Mouse (Mus musculus) cerebral cortex, adult 2 months (tissue): Measurements from ENCODE around the gene Cep112.

Experiments used
- WGBS: fragments of 180-500 bp; shearing (Covaris S2); methylation state at CpG from one replicate; pipeline ENCODE4 v1.1.7; 2018; 5-methylcytosine and 5-hydroxymethylcytosine counted together

The Cep112 gene

DNA sequence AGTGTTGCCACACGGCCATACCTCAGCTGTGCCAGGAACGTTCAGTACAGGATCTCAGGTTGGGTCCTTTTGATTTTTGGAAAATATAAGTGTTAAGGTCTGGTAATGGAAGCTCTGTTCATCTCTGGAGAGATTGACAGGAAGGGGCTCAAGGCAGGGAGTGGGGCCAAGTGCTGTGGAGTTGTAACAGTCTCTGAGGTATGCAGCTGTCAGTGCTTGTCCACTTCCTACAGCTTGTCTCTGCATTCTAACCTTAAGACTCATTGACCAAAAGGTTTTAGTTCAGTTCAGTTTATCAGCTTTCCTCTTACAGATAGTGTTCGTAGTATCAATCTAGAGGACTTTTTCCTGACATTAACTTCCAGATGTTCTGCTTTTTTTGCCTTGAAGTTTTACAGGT, 384.6 kb downstream of the Cep112 start:
- 92% methylated on average over 3 of the region's 3 CpGs for WGBS

DNA sequence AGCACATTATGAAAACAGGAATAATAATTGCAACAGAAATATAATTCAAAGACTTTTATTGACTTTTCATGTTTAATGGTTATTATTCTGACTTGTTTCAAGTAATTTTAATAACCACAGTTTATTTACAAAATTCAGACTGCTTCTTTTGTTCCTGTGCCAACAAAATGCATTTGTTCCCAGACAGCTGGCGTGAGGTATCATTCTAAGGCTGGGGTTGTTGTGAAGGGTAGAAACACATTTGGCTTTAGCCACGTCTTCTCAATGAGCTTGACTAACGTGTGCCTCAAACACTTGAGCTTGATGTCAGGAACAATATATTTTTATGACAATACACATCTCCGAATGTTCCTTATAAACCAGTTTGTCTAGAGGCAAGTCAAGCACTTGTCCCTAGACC, 396.8 kb downstream of the Cep112 start:
- WGBS = 73% methylated on average over 4 of the region's 4 CpGs

DNA sequence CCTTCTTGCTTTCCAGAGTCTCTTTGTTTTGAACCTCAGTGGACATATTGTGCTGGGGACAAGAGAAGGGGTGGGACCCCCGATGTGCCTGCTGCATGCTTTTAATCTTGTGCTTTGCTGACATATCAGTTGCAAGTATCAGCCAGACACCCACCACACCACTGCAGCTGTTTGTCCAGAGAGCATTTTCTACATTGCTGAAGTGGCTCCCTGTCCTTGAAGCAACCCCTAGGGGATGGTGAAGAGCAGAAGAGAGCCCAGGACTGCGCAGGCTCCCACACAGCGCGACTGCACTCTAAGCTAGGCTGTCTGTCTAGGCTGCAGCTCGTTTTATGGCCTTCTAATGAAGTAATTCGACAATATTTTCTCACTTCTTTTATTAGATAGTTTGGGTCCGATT, 397.3 kb downstream of the Cep112 start:
- WGBS = 62% methylated on average over 7 of the region's 7 CpGs

DNA sequence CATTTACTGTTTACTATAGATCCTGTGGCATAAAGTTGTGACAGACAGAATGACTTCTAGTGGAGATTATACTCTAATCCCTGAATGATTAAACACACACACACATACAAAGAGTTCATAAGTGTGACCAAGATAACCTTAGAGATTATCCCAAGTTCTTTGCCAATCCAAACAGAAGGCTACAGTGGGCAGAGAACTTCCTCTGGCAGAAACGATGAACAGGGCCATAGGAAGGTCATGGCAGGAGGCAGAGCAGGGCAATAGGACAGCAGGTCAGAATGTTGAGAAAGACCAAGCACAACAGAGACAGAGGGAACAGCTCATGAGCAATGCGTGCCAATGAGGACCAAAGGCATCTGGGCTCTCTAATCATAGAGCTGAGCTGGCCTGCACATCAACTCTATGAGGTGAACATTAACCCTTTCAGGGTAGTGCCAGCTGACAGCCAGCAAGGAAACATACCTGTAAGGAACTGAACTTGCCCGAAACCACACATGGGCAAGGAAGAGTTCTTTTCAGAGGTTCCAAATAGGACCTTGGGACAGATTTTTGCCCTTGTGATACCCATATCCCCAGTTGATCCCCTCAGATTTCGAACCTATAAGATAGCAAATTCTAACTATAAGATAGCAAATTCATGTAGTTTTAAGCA, 403.5 kb downstream of the Cep112 start:
- 81% methylated on average over 4 of the region's 4 CpGs for WGBS

DNA sequence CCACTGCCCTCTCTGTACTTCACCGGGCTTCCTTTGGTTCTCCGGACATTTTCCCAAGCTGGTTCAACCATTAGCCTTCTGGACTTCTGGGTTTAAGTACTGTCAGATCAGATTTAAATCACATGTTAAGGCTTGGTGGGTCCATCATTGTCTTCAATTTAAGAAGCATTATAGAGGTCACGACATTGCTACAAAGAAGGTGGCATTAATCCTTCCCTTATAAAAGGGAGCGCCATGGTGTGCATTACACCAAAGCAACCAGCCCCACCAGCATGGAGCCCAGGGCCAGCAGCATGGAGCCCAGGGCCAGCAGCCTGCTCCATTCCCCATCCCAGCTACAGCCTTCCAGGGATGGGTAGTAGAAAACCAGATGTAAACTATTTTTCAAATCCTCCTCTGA, 411.7 kb downstream of the Cep112 start:
- WGBS = 81% methylated on average over 4 of the region's 4 CpGs

DNA sequence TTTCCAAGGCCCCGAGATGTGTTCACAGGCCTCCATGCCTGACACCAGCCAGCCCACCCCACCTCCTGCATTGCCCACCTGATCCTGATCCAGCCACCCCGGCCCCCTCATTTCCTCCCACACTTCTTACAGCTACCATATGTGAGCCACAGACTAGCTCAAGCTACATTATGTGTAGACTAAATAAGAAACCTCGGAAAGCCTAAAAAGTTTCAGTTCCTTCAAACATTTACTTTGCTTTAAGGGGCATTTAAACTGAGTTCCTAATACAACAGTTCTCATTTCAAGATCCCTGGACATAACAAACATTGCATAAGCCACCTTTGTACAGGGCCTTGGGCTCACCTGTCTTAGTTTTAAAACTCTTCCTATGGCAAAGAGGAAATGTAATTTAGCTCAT, 415.2 kb downstream of the Cep112 start:
- WGBS = 60% methylated on average over 3 of the region's 3 CpGs

DNA sequence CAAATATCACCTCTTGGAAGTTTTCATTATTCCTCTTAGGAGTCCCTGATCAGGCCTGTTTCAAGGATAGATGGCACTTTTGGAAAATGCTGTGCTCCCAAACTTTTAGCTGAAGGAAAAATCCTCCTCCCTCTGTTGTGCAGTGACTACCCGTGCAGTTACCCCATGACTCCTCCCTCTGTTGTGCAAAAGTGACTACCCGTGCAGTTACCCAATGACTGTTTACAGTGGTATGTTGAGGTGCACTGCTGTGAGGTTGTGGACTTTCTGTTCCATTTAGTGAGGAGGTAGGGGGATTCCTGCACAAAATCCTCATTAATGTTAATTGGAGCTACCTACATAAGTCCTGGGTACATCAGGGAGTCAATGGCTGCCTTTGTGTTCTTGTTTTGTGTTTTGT, 417.8 kb downstream of the Cep112 start:
- WGBS = 57% methylated on average over 2 of the region's 2 CpGs

DNA sequence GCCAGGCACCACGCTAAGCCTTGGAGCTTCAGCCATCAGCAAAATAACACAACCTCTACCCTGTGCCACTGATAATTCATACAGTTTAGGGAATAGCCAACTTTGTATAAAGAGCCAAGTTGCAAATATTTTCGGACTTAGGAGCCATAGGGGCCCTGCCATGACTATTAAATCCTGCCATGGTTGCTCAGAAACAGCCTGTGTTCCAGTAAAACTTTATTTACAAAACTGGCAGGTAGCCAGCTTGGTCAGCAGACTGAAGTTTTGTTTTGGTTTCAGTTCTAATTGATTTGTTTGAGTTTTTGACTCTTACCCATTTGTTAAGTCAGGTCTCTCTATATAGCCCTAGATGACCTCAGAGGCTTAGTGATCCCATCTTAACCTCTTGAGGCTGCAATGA, 421.0 kb downstream of the Cep112 start:
- WGBS = 61% methylated on average over 2 of the region's 2 CpGs

DNA sequence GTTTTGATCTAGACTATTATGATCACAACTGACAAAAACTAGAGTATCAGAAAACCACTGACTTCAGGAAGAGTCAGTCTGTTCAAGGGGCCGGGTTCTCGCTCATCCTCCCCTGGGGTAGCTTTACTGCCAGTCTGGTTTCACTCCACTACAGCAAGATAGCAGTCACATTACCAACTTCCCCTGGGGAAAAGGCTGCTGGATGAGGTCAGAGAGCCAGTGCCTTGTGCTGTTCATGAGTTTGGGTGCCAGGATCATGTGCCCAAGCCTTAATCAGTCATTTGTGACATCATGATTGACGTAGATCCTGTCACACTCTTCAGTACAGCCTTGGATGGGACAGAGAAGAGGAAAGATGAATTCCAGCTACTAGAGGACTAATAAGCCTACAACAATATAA, 421.5 kb downstream of the Cep112 start:
- WGBS = 94% methylated on average over 3 of the region's 3 CpGs

DNA sequence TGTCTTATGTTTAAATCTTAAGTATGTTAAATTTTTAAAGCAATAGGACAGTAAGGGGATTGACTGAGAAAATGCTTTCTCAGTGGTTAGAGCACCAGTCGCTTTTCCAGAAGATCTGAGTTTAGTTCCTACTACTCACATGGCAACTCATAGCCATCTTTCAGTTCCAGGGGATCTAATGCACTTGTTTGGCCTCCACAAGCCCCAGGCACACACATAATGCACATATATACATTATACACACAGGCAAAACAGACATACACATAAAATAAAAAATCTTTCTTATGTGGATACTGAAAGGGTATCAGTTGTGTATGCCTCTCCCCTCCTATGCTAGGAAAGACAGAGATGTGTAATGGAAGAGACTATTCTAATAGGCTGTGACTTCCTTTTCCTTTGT, 426.8 kb downstream of the Cep112 start:
- WGBS = 100% methylated on average over 1 of the region's 1 CpGs

DNA sequence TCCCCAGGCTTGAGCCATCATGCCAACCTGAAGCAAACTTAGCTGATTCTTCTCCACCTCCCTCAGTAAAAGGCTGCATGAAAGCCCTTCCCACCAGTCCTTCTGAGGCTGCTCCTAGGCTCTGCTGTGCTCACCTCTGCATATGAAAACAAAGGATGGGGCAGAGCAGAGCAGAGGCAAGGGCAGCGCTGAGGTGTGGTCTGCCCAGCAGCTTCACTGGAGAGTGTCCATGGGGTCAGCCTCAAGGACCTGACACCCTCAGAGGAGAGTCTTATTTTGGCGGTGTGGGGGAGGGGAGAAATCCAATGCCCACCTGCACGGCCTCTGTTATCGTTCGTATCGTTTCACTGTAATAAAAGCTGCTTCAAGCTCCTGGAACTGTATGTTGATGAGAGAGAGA, 432.3 kb downstream of the Cep112 start:
- 54% methylated on average over 6 of the region's 6 CpGs for WGBS

DNA sequence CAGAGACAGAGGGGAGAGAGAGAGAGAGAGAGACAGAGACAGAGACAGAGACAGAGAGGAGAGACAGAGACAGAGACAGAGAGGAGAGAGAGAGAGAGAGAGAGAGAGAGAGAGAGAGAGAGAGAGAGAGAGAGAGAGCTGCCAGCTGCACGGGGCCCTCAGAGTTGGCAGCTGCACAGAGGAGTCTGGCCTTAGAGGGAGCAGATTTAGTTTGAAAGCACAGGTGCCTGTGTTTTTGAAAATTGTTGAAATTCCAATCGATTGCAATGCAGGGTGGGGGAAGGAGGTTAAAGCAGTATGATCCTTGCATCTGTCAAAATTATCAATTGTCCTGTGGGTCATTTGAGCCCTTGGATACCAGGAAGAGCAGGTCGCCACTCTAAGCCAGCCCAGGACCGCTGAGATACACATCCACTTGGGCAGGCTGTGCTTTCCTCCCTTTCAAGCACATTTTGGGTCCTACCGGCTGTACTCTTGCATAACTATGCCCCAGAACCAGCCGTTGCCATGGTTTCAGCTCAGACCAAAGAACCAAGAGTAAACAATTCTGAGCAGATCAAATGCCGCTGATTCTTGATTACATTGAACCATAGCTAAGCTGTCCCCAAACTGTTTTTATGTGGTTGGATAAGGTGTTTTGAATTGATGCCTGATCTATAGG, 432.8 kb downstream of the Cep112 start:
- WGBS = 20% methylated on average over 7 of the region's 7 CpGs

DNA sequence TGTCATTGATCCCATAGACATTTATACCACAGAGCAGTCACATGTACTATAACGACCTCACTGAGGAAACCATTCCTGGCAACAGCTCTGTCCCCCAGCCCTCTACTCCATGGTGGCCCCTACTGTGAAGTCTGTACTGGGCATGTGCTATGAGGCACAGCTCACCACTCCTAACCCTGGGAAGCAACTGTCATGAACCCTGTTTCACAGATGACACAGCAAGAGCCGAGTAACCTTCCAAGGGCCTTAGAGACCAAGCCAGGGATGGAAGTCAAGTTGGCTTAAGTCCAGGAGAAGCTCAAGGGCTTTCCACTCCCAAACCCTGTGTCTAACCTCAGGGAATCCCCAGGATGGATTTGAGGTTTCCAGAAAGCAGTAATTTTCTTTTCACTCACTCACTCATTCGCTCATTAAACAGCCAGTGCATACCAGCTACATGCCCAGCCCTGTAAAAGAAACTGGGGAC, 433.4 kb downstream of the Cep112 start:
- 64% methylated on average over 3 of the region's 3 CpGs for WGBS

DNA sequence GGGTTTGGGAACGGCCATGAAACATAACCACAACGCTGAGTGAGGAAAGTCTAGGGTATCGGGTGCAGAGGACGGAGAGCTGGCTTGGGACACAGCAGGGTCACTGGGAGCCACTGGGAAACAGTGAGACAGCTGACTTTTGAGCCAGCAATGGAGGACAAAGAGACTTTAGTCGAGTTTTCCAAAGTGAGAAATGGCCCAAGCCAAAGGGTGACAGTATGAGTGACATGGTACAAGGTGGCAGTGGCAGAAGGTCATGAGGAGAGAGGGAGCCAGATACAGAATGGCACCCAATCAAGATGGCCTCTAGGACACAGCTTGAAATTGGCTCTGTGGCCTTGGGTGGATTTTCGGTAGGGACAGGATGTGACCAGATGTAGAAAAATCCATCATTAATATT, 433.9 kb downstream of the Cep112 start:
- WGBS = 87% methylated on average over 6 of the region's 6 CpGs

DNA sequence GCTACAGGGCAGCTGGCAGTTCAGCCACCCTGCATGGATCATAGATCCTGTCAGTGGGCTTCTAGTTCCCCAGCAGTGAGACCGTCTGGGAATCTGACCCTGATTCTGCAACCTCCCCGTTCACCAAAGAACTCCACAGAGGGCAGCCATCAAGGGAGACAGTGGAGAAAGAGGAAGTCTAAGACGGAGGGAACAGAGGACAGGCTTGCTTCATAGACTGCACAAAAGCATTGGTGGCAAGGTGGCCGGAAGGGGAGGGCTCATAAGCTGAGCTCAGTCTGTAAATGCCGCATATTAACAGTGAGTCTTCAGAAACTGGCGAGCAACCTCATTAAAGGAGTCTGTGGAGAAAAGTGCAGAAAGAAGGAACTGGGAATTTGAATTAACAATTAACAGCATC, 437.4 kb downstream of the Cep112 start:
- WGBS = 59% methylated on average over 6 of the region's 6 CpGs

DNA sequence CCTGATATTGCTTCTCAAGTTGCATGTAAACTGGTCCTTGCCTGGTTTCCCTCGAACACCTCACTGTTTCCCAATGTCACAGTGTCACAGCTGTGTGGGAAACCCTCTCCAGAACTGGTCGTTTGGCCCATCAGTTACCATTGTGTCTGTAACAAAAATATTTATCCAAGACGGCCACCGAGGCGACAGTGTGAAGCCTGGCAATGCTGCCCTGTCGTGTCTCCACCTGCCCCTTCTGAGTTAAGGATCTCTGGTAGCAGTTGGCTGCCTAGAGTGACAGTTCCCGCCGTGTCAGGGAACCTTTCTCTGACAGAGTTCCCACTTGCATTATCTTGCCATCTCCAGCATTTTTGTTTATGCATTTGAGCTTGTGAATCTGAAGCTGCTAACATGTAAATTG, 440.8 kb downstream of the Cep112 start:
- WGBS = 66% methylated on average over 8 of the region's 8 CpGs

DNA sequence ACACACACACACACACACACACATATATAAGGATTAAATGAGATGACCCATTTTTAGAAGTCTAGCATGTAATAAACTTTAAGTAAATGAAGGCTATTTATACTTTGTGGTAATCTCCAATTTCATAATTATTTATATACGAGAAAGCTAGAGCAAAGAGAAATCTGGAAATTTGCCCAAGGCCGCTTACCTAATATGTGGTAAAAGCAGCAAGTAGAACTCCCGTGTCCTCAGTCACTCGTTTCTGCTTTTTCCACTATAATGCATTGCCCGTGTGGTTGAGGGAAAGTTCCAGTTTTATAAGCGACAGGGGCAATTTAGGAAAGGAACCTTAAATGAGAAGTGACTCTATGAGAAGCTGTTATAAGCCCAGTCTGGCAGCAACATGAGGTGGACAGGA, 442.5 kb downstream of the Cep112 start:
- 87% methylated on average over 6 of the region's 6 CpGs for whole genome bisulfite sequencing

DNA sequence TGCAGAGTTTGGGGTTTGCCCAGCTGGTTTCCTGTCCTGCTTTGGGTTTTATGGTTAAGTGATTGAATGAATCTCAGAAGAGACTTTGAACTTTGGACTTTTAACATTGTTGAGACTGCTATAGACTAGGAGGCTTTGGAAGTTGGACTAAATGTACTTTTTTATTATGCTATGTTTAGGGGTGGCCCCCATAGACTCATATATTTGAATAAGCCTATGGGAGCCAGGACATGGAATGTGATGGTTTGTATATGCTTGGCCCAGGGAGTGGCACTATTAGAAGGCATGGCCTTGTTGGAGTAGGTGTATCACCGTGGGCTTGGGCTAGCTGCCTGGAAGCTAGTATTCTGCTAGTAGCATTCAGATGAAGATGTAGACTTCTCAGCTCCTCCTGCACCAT, 446.3 kb downstream of the Cep112 start:
- WGBS = 92% methylated on average over 1 of the region's 1 CpGs

DNA sequence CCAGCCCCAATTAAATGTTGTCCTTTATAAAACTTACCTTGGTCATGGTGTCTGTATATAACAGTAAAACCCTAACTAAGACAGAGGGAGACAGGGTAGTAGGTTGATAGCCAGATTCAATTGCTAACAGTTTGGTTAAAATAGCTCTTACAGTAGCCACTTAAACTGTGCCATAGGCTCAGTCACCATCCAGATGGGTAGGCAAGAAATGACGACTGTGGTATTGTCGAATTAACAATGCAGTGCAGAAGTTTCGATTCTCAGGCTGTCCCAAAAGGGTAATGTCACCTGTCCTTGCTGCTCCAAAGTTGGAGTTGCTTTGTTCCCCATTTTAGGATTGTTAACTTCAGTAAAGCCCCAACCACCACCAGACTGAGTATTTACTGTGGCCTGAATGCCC, 446.8 kb downstream of the Cep112 start:
- 95% methylated on average over 3 of the region's 3 CpGs for WGBS

DNA sequence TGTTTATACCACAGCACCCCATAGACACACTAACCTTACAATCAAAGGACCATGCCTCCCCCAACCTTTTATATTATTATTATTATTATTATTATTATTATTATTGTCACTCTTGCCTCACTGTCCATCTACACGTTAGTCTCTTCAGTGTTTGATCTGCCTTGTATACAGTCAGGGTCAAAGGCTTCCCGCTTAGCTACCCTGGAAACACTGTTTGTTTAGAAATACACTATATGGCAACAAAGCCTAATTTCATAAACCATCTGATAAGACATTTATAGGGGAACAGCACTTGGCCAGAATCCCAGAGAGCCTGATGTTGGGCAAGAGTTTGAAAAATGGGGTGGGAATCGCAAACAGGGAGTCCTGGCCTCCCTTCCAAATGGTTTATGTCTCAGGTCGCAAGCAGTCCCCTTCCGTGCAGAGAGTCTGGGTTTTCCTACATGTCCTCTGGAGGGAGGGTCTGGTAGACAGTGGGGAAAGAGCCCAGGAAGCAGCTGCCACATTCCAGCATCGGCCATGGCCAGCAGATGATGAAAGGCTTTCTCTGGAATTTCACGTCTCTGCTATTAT, 451.7 kb downstream of the Cep112 start:
- 84% methylated on average over 7 of the region's 7 CpGs for WGBS

DNA sequence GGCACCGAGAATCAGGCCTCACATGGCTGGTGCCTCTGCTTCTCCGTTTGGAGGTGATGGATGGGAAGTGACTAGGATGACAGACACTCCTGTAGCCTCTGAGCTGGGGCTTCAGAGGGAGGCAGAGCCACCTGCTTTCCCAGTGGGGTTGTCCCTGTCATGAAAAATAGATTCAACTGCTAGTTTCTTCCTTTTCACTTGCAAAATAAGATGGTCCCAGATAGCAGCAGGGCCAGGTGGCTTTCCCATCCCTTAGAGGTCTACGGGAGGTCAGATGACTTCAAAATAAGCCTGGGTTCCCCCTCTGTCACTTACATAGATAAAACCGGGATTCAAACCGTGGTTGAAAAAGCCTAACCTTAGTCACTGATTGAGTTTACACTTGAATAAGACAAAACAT, 452.5 kb downstream of the Cep112 start:
- WGBS = 94% methylated on average over 5 of the region's 5 CpGs

DNA sequence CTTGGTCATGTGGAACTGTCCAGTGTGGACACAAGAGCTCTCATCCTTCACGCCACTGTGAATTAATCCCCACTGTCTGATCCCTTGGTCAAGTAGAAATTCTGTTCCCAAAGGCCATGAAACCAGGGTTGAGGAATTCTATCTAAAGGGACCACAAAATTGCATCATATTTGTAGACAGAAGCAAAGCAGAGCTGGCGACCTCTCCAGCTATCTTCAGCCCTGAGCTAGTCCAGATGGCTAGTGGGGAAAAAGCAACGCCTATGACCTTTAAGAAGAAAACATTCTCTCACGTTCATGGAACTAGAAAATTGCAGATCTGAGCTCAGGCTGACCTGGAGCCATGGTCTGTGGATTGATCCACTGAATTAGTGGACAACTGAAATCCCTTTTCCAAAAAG, 455.6 kb downstream of the Cep112 start:
- 93% methylated on average over 4 of the region's 4 CpGs for WGBS

DNA sequence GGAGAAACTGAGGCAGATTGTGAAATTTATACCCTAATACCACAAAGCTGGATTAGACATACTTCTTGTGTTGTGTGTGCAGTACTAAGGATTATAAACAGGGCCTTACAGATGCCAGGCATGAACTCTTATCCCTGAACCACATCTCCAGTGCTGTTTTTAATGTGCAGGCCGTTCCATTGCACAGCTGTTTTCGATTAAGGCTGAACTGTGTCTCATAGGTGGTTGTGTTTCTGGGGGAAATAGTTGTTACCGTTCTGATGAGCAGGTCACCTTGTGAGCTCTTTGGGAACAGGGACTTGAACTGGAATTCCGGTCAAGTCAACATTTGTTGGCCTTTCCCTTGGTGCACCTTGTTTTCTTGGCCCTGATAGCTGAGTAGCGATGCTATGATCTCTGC, 456.7 kb downstream of the Cep112 start:
- 92% methylated on average over 5 of the region's 5 CpGs for WGBS
